Mouse (Mus musculus) frontal cortex, postnatal 36 days (tissue): Measurements from ENCODE around the gene Il1f5.
A peak's percentile ranks its signal among the peaks of the same experiment; 100 is the strongest.

ENCODE experiments used
- DNase-seq, 2 experiments: peaks; one replicate each; pipeline ENCODE4 v3.0.0; 2022; ENCODE audit warnings: low spot score in 2 of 2

Il1f5 gene

DNA sequence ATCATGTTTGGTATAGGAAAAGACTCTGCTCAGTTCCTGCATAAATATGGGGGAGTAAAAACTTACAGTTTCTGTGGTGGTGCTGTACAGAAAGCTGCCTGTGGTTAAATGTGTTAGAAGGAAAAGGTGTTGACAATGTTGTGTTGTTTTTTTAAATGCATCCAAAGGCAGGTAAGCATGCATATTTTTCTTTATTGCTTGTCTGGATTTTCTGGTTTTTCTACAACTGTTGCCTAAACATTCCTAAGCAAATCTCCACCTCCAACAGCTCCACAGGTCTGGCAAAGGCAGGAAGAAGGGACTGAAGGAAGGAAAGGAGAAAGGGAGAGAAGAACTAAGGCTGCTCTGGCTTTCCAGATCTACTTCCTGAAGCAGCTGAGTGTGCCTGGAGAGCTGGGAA is at the start of gene Il1f5:
TSS of gene Il1f5 (plus strand) at position 301 of the 400 bp plus-strand sequence.
- DNase-seq: no peak

GRCm38 (mm10) chr2:24227191-24227590 is 49.6 kb upstream of the Il1f5 start:
- no peak for DNase-seq

DNA sequence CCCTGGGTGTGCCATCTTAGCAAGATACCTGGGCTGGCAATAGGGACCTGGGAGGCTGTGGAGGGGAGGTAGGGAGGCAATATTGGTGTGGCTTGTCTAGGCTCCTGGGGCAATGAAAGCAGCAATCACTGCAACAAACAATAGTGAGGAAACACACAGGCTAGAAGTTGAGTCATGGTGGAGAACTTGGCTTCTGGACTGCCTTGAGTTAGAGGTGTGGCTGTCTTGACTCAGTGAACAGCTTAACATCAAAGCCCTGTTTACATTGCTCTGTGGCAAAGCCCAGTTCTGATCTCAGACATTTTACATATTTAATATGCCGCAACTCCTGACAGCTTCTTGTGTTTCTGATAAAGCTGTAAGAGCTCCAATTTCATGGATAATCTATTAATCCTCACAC is 9.3 kb upstream of the Il1f5 start:
- no peak for DNase-seq

GRCm38 (mm10) chr2:24273619-24274018 is 3.1 kb upstream of the Il1f5 start:
- no peak for DNase-seq

DNA sequence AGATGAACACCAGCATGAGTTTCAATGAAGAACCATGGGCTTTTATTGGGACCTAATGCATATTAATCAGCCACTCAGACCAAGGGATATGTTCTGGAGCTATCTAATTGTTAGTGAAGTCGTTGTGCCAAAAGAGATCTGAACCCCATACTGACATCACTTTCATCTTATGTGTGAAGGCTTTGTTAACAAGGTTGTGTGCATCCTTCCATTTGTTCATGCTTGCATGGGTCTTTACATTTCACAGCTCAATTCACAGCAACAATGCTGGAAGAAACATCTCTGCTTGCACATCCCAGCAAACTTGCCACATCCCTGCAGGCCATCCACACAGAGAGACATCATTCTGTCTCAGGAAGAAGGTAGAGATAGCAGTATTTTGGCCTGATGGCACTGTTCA is 1.6 kb upstream of the Il1f5 start:
- DNase-seq: no peak

- no peak for DNase-seq
These were observed 14.1 kb downstream of the Il1f5 start, which contains the start of gene Il1f10 for GRCm38 (mm10) chr2:24290896-24291295. TSS of gene Il1f10 (plus strand) at chr2:24291196.

DNA sequence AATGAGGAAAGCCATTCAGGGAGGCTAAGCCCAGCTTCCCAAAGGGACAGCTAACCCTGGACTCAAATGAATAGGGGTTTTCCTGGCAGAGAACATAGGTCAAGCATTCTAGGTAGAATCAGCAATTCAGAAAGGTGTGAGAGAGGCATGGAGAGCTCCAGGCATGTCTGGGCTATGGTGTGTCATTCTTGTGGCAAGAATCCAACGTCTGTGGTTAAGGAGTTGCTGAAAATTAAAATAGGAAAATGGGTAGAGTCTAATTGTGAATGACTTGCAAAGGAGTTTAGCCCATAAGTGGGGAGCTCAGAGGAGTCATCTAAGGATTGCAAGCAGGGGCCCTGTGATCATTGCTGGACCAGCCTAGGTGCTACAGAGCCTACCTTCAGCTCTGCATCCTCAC is 17.9 kb downstream of the Il1f5 start:
- no peak for DNase-seq

DNA sequence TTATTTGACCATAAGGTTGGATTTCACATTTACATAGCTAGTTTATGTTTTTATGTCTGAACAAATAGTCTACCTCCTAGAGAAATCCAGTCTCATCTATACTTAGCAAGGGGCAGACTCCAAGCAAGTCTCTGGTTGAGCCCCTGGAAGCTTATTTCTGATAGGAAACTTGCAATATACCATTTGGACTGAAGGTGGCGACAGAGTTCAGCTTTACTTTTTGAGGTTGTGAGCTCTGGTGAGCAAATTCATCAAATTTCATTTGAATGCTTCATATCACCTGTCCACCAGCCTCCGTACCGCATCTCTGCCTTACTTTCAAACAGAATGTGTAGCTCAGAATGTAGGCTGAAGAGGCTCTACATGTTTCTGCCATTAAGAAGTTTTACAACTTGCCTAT is 20.1 kb downstream of the Il1f5 start:
- DNase-seq: peak; percentile 40 to 62

DNA sequence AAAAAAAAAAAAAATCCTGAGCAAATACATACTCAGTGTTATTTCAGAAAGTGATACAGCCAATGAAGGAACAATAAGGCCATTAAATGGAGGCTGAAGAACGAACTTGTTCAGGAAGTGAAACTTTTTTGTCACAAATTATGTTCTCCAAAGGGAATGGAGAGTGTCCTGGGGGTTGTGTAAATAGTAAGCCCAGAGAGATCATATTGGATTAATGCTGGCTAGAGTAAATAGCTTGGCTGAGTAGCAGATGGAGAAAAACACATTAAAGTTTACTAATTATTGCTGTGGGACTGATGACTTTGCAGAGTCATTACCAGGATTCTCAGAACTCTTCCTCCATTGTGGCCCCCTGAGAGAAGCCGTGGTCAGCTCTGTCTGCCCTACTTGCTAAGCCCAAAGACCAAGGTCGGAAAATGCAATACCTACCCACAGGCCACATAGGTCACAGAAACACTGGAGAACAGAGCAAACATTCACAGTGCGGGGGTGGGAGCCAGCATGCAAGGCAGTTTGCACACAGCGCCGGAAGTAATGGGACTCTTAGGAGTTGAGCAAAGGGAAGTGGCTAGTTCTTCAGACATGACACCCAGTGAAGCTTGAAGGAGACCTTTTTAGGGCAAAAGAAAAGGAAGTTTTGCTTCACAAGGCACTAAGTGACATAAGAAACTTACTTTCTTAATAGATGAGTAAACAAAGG is 34.7 kb downstream of the Il1f5 start:
- DNase-seq: no peak

GRCm38 (mm10) chr2:24316919-24317318 is 40.2 kb downstream of the Il1f5 start:
- no peak for DNase-seq

GRCm38 (mm10) chr2:24317919-24318598 is 41.3 kb downstream of the Il1f5 start:
- DNase-seq: no peak
